Mouse (Mus musculus): ENCODE data around the gene Tbxas1. TPM values are rescaled to one million over a fixed set of nuclear protein-coding genes. Genes with fewer than 3 reads are reported as not detected.

The Tbxas1 gene
- total and polyA plus RNA-seq, 3 experiments, result not detected

DNA sequence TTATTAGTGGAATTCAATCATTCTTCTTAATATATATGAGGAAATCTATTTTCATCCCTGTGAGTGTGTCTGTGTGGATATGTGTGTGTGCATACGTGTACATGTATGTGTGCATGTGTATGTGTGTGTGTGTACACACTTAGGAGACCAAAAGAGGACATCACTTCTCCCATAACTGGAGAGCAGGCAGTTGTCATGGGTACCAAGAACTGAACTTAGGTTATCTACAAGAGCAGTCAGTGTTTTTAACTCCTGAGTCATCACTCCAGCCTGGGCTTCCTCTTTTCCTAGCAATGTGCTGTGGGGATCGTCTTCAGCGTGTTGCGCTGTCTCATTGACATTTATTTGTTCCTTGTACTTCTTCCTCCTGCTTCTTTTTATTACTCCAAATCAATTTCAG is 24.9 kb downstream of the Tbxas1 start:
- dilution Hi-C loops (cut with MboI; ENCODE audit: extremely low pct_ligation_motif_present, extremely low pct_unique_long_range_greater_than_20kb, low sequenced_read_pairs), result no loop called here
- Histone ChIP-seq H3K9ac (ENCODE audit: insufficient read depth, low read depth) (no peak overlapping the region), H3K27me3 (replicated peaks) (no peaks in the 10 kb centered on the region), H3K4me1 (ENCODE audit: control insufficient read depth in 1 of 2, insufficient read depth in 2 of 2) (peaks cover 8 to 32% of the 10 kb centered on the region in 2 experiments), H3K4me3 (replicated peaks in 1 of 3; ENCODE audit: low read depth in 2 of 3, low read length in 2 of 3, poor library complexity in 1 of 3) (no peak overlapping the region), H3K9me3 (replicated peaks; ENCODE audit: low read length) (no peaks in the 10 kb centered on the region), H3K4me2 (ENCODE audit: insufficient read depth, low read depth, poor library complexity, severe bottlenecking) (peak overlapping the region; percentile 61), H3K27ac (ENCODE audit: insufficient read depth, low read depth) (no peak overlapping the region), H3K79me2 (replicated peaks; ENCODE audit: control insufficient read depth, extremely low read depth, insufficient read depth, poor library complexity, severe bottlenecking) (no peaks in the 10 kb centered on the region), H3K36me3 (replicated peaks in 1 of 2; ENCODE audit: control insufficient read depth in 1 of 2, insufficient read depth in 1 of 2, low read length in 1 of 2) (no peaks in the 10 kb centered on the region)
- 0 out of 2 replicates have a peak, but pooled peaks have one; percentile 30 for TF ChIP-seq EP300 (IDR thresholded peaks at IDR 0.05; ENCODE audit: low read length)
- TF ChIP-seq IRF4 (IDR thresholded peaks at IDR 0.05; ENCODE audit: low read depth, low read length), result no peak
- in situ Hi-C loops (cut with MboI; ENCODE audit: low pct_ligation_motif_present, low pct_unique_long_range_greater_than_20kb, low sequenced_read_pairs), result loop anchor here (5.0 to 10.0 kb wide), 2 partner anchors 158 to 255 kb away; no protein-coding TSS in a partner anchor
- peak; percentile 43 for DNase-seq (ENCODE audit: extremely low read depth)

DNA sequence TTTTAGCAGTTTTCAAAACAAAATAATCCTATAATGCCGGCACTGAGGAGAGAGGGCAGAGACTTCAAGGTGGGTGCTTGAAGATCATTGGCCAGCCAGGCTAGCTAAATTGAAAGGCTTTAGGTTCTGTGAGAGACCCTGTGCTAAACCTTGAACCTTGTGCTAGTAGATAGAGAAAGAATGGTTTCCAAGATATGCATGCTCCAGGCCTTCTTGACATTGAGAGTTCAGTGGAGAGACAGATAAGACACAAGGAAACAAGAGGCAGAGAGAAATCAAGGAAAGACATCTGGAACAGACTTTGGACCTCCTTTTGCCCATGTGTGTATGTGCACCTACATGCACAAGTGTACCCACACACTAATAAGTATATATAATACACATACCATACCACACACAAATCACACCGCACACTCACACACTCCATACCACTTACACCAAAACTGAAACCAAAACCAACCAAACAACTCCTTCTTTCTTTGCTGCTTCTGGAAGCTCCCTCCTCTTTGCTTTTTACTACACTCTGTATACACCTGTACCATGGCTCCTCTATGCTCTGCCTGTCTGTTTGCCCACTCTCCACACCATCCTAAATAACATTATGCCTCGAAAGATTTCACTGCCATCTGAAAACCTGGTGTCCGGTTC is 25.4 kb downstream of the Tbxas1 start:
- Histone ChIP-seq H3K9ac (ENCODE audit: insufficient read depth, low read depth) (no peak overlapping the region), H3K4me3 (replicated peaks in 1 of 3; ENCODE audit: low read depth in 2 of 3, low read length in 2 of 3, poor library complexity in 1 of 3) (no peak overlapping the region), H3K9me3 (replicated peaks; ENCODE audit: low read length) (no peaks in the 10 kb centered on the region), H3K27me3 (replicated peaks) (no peaks in the 10 kb centered on the region), H3K36me3 (replicated peaks in 1 of 2; ENCODE audit: control insufficient read depth in 1 of 2, insufficient read depth in 1 of 2, low read length in 1 of 2) (no peaks in the 10 kb centered on the region), H3K79me2 (replicated peaks; ENCODE audit: control insufficient read depth, extremely low read depth, insufficient read depth, poor library complexity, severe bottlenecking) (no peaks in the 10 kb centered on the region), H3K27ac (ENCODE audit: insufficient read depth, low read depth) (no peak overlapping the region), H3K4me1 (ENCODE audit: control insufficient read depth in 1 of 2, insufficient read depth in 2 of 2) (peaks cover 8 to 32% of the 10 kb centered on the region in 2 experiments), H3K4me2 (ENCODE audit: insufficient read depth, low read depth, poor library complexity, severe bottlenecking) (peak overlapping the region; percentile 61)
- TF ChIP-seq POLR2AphosphoS2 (IDR thresholded peaks at IDR 0.05; ENCODE audit: low read depth, low read length), result no peak
- TF ChIP-seq MYC (IDR thresholded peaks at IDR 0.05; ENCODE audit: low read depth, low read length), result no peak
- TF ChIP-seq EP300 (IDR thresholded peaks at IDR 0.05; ENCODE audit: low read length), result no peak
- no peak for TF ChIP-seq NELFE (IDR thresholded peaks at IDR 0.05; ENCODE audit: low read depth, low read length)
- no peak for TF ChIP-seq CHD2 (IDR thresholded peaks at IDR 0.05; ENCODE audit: low read length)
- no peak for TF ChIP-seq SMC3 (IDR thresholded peaks at IDR 0.05; ENCODE audit: low read depth, low read length)
- no peak for TF ChIP-seq POLR2A (IDR thresholded peaks at IDR 0.05; ENCODE audit: low read depth, low read length)
- no peak for TF ChIP-seq HCFC1 (IDR thresholded peaks at IDR 0.05; ENCODE audit: low read depth, low read length)
- in situ Hi-C loops (cut with MboI; ENCODE audit: low pct_ligation_motif_present, low pct_unique_long_range_greater_than_20kb, low sequenced_read_pairs) (loop anchor here (5.0 to 10.0 kb wide), 2 partner anchors 158 to 256 kb away; no protein-coding TSS in a partner anchor), dilution Hi-C loops (cut with MboI; ENCODE audit: extremely low pct_ligation_motif_present, extremely low pct_unique_long_range_greater_than_20kb, low sequenced_read_pairs) (no loop called here)
- DNase-seq (ENCODE audit: extremely low read depth), result no peak

DNA sequence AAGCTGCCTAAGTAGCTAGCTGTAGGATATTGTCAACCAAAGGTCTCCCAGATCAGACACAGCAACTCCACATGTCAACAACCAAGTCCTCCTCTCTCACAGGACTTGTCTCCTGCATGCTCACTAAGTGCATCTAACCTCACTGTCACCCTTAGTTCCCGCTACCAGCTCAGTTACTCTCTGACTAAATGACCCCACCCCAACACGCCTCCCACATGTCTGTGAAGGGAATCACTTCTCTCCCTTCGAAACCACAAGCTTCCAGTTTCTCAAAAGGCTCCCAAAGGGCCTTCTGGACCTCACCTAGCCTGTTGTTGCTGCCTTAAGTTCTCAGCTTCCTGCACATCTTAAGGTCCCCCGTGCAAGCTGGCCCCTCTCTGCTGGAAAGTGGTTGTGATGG is 25.9 kb downstream of the Tbxas1 start:
- H3K4me2 ChIP-seq (ENCODE audit: insufficient read depth, low read depth, poor library complexity, severe bottlenecking), result peak overlapping the region; percentile 61; the same call in 1 of the 2 replicates
- in situ Hi-C loops (cut with MboI; ENCODE audit: low pct_ligation_motif_present, low pct_unique_long_range_greater_than_20kb, low sequenced_read_pairs), result loop anchor here (5.0 to 10.0 kb wide), 2 partner anchors 159 to 256 kb away; no protein-coding TSS in a partner anchor
- H3K9ac ChIP-seq (ENCODE audit: insufficient read depth, low read depth), result no peak overlapping the region
- DNase-seq (ENCODE audit: extremely low read depth), result no peak
- H3K9me3 ChIP-seq (replicated peaks; ENCODE audit: low read length), result no peaks in the 10 kb centered on the region
- dilution Hi-C loops (cut with MboI; ENCODE audit: extremely low pct_ligation_motif_present, extremely low pct_unique_long_range_greater_than_20kb, low sequenced_read_pairs), result no loop called here
- H3K27ac ChIP-seq (ENCODE audit: insufficient read depth, low read depth), result no peak overlapping the region
- no peaks in the 10 kb centered on the region for H3K36me3 ChIP-seq (replicated peaks in 1 of 2; ENCODE audit: control insufficient read depth in 1 of 2, insufficient read depth in 1 of 2, low read length in 1 of 2)
- H3K27me3 ChIP-seq (replicated peaks), result no peaks in the 10 kb centered on the region
- H3K4me1 ChIP-seq (ENCODE audit: control insufficient read depth in 1 of 2, insufficient read depth in 2 of 2), result peaks cover 8 to 32% of the 10 kb centered on the region in 2 experiments
- no peak overlapping the region for H3K4me3 ChIP-seq (replicated peaks in 1 of 3; ENCODE audit: low read depth in 2 of 3, low read length in 2 of 3, poor library complexity in 1 of 3)
- H3K79me2 ChIP-seq (replicated peaks; ENCODE audit: control insufficient read depth, extremely low read depth, insufficient read depth, poor library complexity, severe bottlenecking), result no peaks in the 10 kb centered on the region
- TF ChIP-seq JUND (conservative IDR thresholded peaks at IDR 0.05; ENCODE audit: low read depth, low read length) (no peak), MXI1 (IDR thresholded peaks at IDR 0.05; ENCODE audit: low read depth, low read length) (no peak)

Data from CH12.LX (cell line).